Mouse (Mus musculus) liver, postnatal 0 days (tissue): ENCODE measurements around the gene Trim13. TPM values are rescaled to one million over a fixed set of nuclear protein-coding genes. Genes with fewer than 3 reads are reported as not detected.

ENCODE experiments used
- ATAC-seq: fragments of 200-750 bp; cut with Nextera tagmentation; 2 replicates; pipeline ENCODE4 v1.8.0; 2017; ENCODE audit warnings: mild to moderate bottlenecking, moderate library complexity
- DNase-seq: peaks from one replicate; pipeline ENCODE4 v3.0.0-alpha.2; 2016
- H3K27ac ChIP-seq: fragments of 300-500 bp; sonication (generic); 2 replicates; pipeline ENCODE4 v1.5.1; 2014; ENCODE audit warnings: antibody characterized with exemption, moderate library complexity, mild to moderate bottlenecking, low read depth
- H3K27me3 ChIP-seq: fragments of 300-500 bp; sonication (generic); 2 replicates; pipeline ENCODE4 v1.6.1; 2014; ENCODE audit warnings: low read length, control low read depth, mixed read lengths; ENCODE audit not compliant: insufficient read depth
- H3K36me3 ChIP-seq: fragments of 300-500 bp; sonication (generic); replicated peaks from 2 replicates; pipeline ENCODE4 v1.6.1; 2014; ENCODE audit warnings: mild to moderate bottlenecking, control low read depth, low read length, moderate library complexity, mixed read lengths; ENCODE audit not compliant: insufficient read depth
- H3K4me1 ChIP-seq: fragments of 300-500 bp; sonication (generic); 2 replicates; pipeline ENCODE4 v1.6.1; 2014; ENCODE audit warnings: antibody characterized with exemption, mild to moderate bottlenecking, control low read depth; ENCODE audit not compliant: insufficient read depth
- H3K4me2 ChIP-seq: fragments of 300-500 bp; sonication (generic); 2 replicates; pipeline ENCODE4 v1.6.1; 2014; ENCODE audit warnings: low read depth, mild to moderate bottlenecking, low read length, moderate library complexity, mixed read lengths
- H3K4me3 ChIP-seq: fragments of 300-500 bp; sonication (generic); 2 replicates; pipeline ENCODE4 v1.5.1; 2014; ENCODE audit warnings: low read depth, low read length
- H3K9ac ChIP-seq: fragments of 300-500 bp; sonication (generic); replicated peaks from 2 replicates; pipeline ENCODE4 v1.6.1; 2014; ENCODE audit warnings: mild to moderate bottlenecking, moderate library complexity
- H3K9me3 ChIP-seq: fragments of 300-500 bp; sonication (generic); 2 replicates; pipeline ENCODE4 v1.6.1; 2016; ENCODE audit warnings: mild to moderate bottlenecking, control low read depth, low read length, mixed read lengths
- CTCF ChIP-seq: sonication (generic); IDR thresholded peaks from 2 replicates; pipeline ENCODE4 v1.5.1; 2016; ENCODE audit warnings: antibody characterized with exemption, low read depth
- EP300 ChIP-seq: IDR thresholded peaks from 2 replicates; pipeline ENCODE4 v1.6.1; 2016; ENCODE audit warnings: antibody characterized with exemption, low read depth, mild to moderate bottlenecking
- WGBS: fragments of 180-500 bp; shearing (Covaris S2); extraction: QIAGEN DNeasy Blood & Tissue Kit; methylation state at CpG from one replicate; pipeline ENCODE4 v1.1.7; 2014; ENCODE audit not compliant: insufficient replicate concordance; 5-methylcytosine and 5-hydroxymethylcytosine counted together
- polyA plus RNA-seq: library from polyadenylated mRNA; unstranded; fragments of >200 nt; fragmentation: Nextera tagmentation; extraction: Ambion mirVana; gene quantifications from 2 replicates; pipeline ENCODE4 v1.2.1, GENCODE M21; 2015

Trim13 gene
- polyA plus RNA-seq, 1 experiment from 2014 or later, result 3.6 TPM

GRCm38 (mm10) chr14:61607157-61607556, 9.1 kb downstream of the Trim13 start, which contains the start of gene Kcnrg:
Gene Kcnrg (plus strand): TSS chr14:61607457.
- no peak for ATAC-seq
- 78% methylated on average over 3 of the region's 3 CpGs for WGBS
- no peak within 1 kb of the TSS for H3K4me3 ChIP-seq

GRCm38 (mm10) chr14:61611766-61612165, 13.7 kb downstream of the Trim13 start:
- ATAC-seq, result no peak
- H3K27me3 ChIP-seq, result no peaks in the 10 kb centered on the region
- H3K4me1 ChIP-seq, result no peaks in the 10 kb centered on the region
- no peak for DNase-seq
- WGBS, result 85% methylated on average over 5 of the region's 5 CpGs
- no peak overlapping the region for H3K4me2 ChIP-seq
- no peak overlapping the region for H3K27ac ChIP-seq
- no peak overlapping the region for H3K9ac ChIP-seq
- no peaks in the 10 kb centered on the region for H3K9me3 ChIP-seq
- no peaks in the 10 kb centered on the region; the same call in 1 of the 2 replicates for H3K36me3 ChIP-seq
- TF ChIP-seq CTCF (no peak), EP300 (no peak)
- no peak overlapping the region for H3K4me3 ChIP-seq

More at GRCm38 (mm10) chr14:61607157-61607556, 9.1 kb downstream of the Trim13 start, which contains the start of gene Kcnrg:
- no peak within 1 kb of the TSS for H3K9ac ChIP-seq
- H3K27ac ChIP-seq, result no peak within 1 kb of the TSS
- H3K27me3 ChIP-seq, result no peaks in the 10 kb centered on the region
- H3K4me1 ChIP-seq, result no peaks in the 10 kb centered on the region
- TF ChIP-seq CTCF (no peak), EP300 (no peak)
- no peak for DNase-seq
- no peak within 1 kb of the TSS for H3K4me2 ChIP-seq
- no peaks in the 10 kb centered on the region for H3K9me3 ChIP-seq
- no peaks in the 10 kb centered on the region; the same call in 1 of the 2 replicates for H3K36me3 ChIP-seq

- no peak overlapping the region for H3K9ac ChIP-seq
- H3K4me3 ChIP-seq, result no peak overlapping the region
- no peaks in the 10 kb centered on the region for H3K27me3 ChIP-seq
- H3K9me3 ChIP-seq, result no peaks in the 10 kb centered on the region
- H3K36me3 ChIP-seq, result no peaks in the 10 kb centered on the region
- H3K27ac ChIP-seq, result no peak overlapping the region
- TF ChIP-seq EP300 (no peak), CTCF (no peak)
- DNase-seq, result no peak
- H3K4me1 ChIP-seq, result no peaks in the 10 kb centered on the region
- 86% methylated on average over 2 of the region's 2 CpGs for WGBS
- no peak for ATAC-seq
- H3K4me2 ChIP-seq, result no peak overlapping the region
These were observed 15.3 kb downstream of the Trim13 start for GRCm38 (mm10) chr14:61613319-61613718.

- Histone ChIP-seq H3K36me3 (peaks cover 13% of the 10 kb centered on the region), H3K4me3 (no peak overlapping the region), H3K27ac (no peak overlapping the region), H3K9ac (no peak overlapping the region), H3K4me1 (no peaks in the 10 kb centered on the region), H3K27me3 (no peaks in the 10 kb centered on the region), H3K9me3 (no peaks in the 10 kb centered on the region), H3K4me2 (no peak overlapping the region)
- WGBS, result 82% methylated on average over 2 of the region's 2 CpGs
- ATAC-seq, result no peak
- no peak for TF ChIP-seq CTCF
- no peak for TF ChIP-seq EP300
- DNase-seq, result no peak
These were observed 22.3 kb downstream of the Trim13 start for GRCm38 (mm10) chr14:61620371-61620770.

GRCm38 (mm10) chr14:61635969-61636368, 37.9 kb downstream of the Trim13 start:
- DNase-seq, result no peak
- Histone ChIP-seq H3K36me3 (peaks cover 41% of the 10 kb centered on the region), H3K9me3 (no peaks in the 10 kb centered on the region), H3K4me2 (no peak overlapping the region), H3K4me1 (no peaks in the 10 kb centered on the region), H3K27me3 (no peaks in the 10 kb centered on the region), H3K9ac (no peak overlapping the region), H3K27ac (no peak overlapping the region), H3K4me3 (no peak overlapping the region)
- no peak for ATAC-seq
- no peak for TF ChIP-seq EP300
- no peak for TF ChIP-seq CTCF

- WGBS, result 75% methylated on average over 1 of the region's 1 CpGs
- Histone ChIP-seq H3K36me3 (peaks cover 4% of the 10 kb centered on the region; the same call in 1 of the 2 replicates), H3K9me3 (no peaks in the 10 kb centered on the region), H3K27me3 (no peaks in the 10 kb centered on the region), H3K4me3 (no peak overlapping the region), H3K9ac (no peak overlapping the region), H3K4me1 (no peaks in the 10 kb centered on the region), H3K27ac (no peak overlapping the region), H3K4me2 (no peak overlapping the region)
- DNase-seq (no peak), ATAC-seq (no peak)
- TF ChIP-seq CTCF, result no peak
- TF ChIP-seq EP300, result no peak
These were observed 44.6 kb downstream of the Trim13 start for GRCm38 (mm10) chr14:61642668-61643067.

GRCm38 (mm10) chr14:61645547-61645946, 47.5 kb downstream of the Trim13 start:
- no peak overlapping the region for H3K27ac ChIP-seq
- H3K4me3 ChIP-seq, result peak overlapping the region; percentile 36; the same call in 1 of the 2 replicates
- H3K27me3 ChIP-seq, result no peaks in the 10 kb centered on the region
- 28% methylated on average over 1 of the region's 1 CpGs for WGBS
- TF ChIP-seq EP300 (no peak), CTCF (no peak)
- H3K4me1 ChIP-seq, result peaks cover 6% of the 10 kb centered on the region; the same call in 1 of the 2 replicates
- ATAC-seq, result no peak
- 0 out of 2 replicates have a peak, but pooled peaks cover 2% of the 10 kb centered on the region for H3K36me3 ChIP-seq
- peak overlapping the region; percentile 61 for H3K4me2 ChIP-seq
- H3K9me3 ChIP-seq, result no peaks in the 10 kb centered on the region
- H3K9ac ChIP-seq, result peak overlapping the region; percentile 46; the same call in 1 of the 2 replicates
- no peak for DNase-seq
